Mouse (Mus musculus): ENCODE measurements at regions not wholly inside any gene's neighbourhood (a gene's known extent, or its start where the extent isn't known, plus 50 kb on each side); places are given as distances from the start of the nearest gene placed in this dataset.

DNA sequence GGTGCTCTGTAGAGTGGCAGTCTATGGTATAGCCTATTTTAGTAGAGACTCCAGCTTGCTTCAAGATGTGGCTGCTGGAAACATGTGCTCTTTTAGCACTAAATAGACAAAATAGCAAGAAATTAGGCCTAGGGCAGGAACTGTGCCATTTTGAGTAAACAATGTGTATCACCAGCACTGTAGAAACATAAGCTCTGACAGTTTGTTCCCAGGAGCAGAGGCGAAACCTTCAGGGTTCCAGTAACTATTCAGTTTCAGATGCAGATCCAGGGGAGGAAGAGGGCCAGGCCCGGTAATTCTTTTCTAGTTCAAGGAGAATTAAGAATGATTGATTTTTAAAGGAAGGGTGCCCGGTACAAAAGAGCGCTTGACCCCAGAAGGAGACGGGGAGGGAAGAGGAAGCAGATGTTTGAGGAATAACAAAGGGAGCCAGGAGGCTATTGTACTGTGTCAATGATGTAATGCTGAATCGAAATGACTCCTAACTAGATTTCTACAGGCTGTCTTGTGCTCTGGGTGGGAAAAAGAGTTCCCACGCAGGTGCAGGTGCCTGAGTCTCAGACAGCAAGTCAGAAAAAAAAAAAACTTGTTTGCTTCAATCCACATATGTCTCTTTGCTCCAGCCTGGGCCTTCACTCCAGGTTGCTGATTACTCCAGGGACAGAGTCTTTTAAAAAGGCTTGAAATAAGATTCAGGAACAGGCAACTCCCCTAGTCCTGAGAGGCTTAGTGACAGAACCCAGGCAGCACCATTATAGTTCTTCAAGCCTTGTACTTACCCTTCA is 57.4 kb upstream of the Tex13c2 start:
- no peak for DNase-seq
